Mouse (Mus musculus) v-Abl transformed pro-B cells (cell line): ENCODE results near the gene Max.

ENCODE experiments used
- in situ Hi-C, 2 experiments: fragments of 400-800 bp; cut with MboI; formaldehyde crosslinking; loops; one replicate each; pipeline ENCODE4 v1.15.1; 2025; ENCODE audit not compliant: unreplicated experiment in 2 of 2

Max gene

GRCm38 (mm10) chr12:76965089-76965488, 3.1 kb upstream of the Max start:
- in situ Hi-C loops = loop anchor here in 1 of 2 experiments (25.0 kb wide), 1 partner anchor 603 kb away; the partner anchor contains the start of genes Zbtb1 and Zbtb25

- in situ Hi-C loops = loop anchor here (5.0 to 25.0 kb wide), 2 partner anchors 124 to 599 kb away; partner anchors contain the start of genes Zbtb1 (in 1 of the 2) and Zbtb25 (in 1 of the 2)
These were observed 709 bp downstream of the Max start for GRCm38 (mm10) chr12:76961052-76961931.

GRCm38 (mm10) chr12:76957688-76958087, 4.3 kb downstream of the Max start:
- in situ Hi-C loops = loop anchor here in 1 of 2 experiments (25.0 kb wide), 1 partner anchor 595 kb away; the partner anchor contains the start of genes Zbtb1 and Zbtb25

- in situ Hi-C loops = loop anchor here in 1 of 2 experiments (25.0 kb wide), 1 partner anchor 593 kb away; the partner anchor contains the start of genes Zbtb1 and Zbtb25
These were observed 7.1 kb downstream of the Max start for GRCm38 (mm10) chr12:76954698-76955423.

GRCm38 (mm10) chr12:76953750-76954363, 8.1 kb downstream of the Max start:
- in situ Hi-C loops = loop anchor here in 1 of 2 experiments (25.0 kb wide), 1 partner anchor 592 kb away; the partner anchor contains the start of genes Zbtb1 and Zbtb25

- in situ Hi-C loops = loop anchor here in 1 of 2 experiments (25.0 kb wide), 1 partner anchor 588 kb away; the partner anchor contains the start of genes Zbtb1 and Zbtb25
These were observed 11.7 kb downstream of the Max start for GRCm38 (mm10) chr12:76950330-76950729.

GRCm38 (mm10) chr12:76948781-76949180, 13.2 kb downstream of the Max start:
- in situ Hi-C loops = no loop called here

GRCm38 (mm10) chr12:76948185-76948584, 13.8 kb downstream of the Max start:
- in situ Hi-C loops = no loop called here

- in situ Hi-C loops = no loop called here
These were observed 14.5 kb downstream of the Max start for GRCm38 (mm10) chr12:76947487-76947886.

GRCm38 (mm10) chr12:76943466-76943865, 18.5 kb downstream of the Max start:
- in situ Hi-C loops = no loop called here

- in situ Hi-C loops = no loop called here
These were observed 19.0 kb downstream of the Max start for GRCm38 (mm10) chr12:76943046-76943445.

GRCm38 (mm10) chr12:76942476-76942875, 19.5 kb downstream of the Max start:
- in situ Hi-C loops = no loop called here

- in situ Hi-C loops = no loop called here
These were observed 20.5 kb downstream of the Max start for GRCm38 (mm10) chr12:76941524-76941923.

- in situ Hi-C loops = no loop called here
These were observed 24.0 kb downstream of the Max start for GRCm38 (mm10) chr12:76938013-76938412.

- in situ Hi-C loops = no loop called here
These were observed 25.8 kb downstream of the Max start for GRCm38 (mm10) chr12:76936211-76936610.

GRCm38 (mm10) chr12:76934438-76934837, 27.6 kb downstream of the Max start:
- in situ Hi-C loops = no loop called here

- in situ Hi-C loops = no loop called here
These were observed 29.3 kb downstream of the Max start for GRCm38 (mm10) chr12:76932688-76933060.

GRCm38 (mm10) chr12:76931739-76932687, 30.0 kb downstream of the Max start:
- in situ Hi-C loops = no loop called here

GRCm38 (mm10) chr12:76930177-76930576, 31.8 kb downstream of the Max start:
- in situ Hi-C loops = no loop called here
